Mouse (Mus musculus): ENCODE measurements at regions not wholly inside any gene's neighbourhood (a gene's known extent, or its start where the extent isn't known, plus 50 kb on each side); places are given as distances from the start of the nearest gene placed in this dataset.

DNA sequence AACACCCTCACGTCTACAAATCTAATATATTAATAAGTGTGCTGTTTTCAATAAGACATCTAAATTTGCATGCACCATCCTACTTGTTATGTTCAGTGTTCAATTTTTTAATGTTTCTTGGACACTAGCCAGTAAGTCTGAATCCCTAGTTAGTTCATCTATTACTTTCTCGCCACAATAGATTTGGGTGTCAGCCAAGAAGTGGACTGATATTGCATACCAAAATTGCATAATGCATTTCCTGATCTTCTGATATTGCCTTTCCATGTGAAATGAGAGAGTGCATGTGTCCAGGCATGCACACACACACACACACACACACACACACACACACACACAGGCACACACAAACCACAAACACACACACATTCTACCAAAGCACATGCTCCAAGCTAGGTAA lies 874.9 kb downstream of the 5730522E02Rik start:
- no peak for DNase-seq (ENCODE audit: low read depth)

DNA sequence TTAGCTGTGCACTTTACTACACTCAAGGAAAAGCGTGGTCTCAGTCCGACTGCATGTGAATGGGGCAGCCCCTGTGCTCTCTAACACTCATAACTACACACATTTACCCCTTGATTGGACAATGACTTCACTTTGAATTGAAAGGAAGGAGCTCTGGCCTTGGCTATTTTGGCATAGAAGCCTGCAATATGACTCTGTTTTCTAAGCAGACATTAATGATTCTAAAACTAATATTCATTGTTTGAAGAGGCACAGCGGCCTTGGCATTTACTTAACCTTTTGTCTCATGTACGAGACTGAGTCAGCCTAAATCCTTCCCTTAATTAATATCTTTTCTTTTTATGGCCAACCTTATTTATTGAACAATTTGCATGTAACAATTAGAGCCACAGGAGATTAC lies 879.9 kb downstream of the 5730522E02Rik start:
- no peak for DNase-seq (ENCODE audit: low read depth)

DNA sequence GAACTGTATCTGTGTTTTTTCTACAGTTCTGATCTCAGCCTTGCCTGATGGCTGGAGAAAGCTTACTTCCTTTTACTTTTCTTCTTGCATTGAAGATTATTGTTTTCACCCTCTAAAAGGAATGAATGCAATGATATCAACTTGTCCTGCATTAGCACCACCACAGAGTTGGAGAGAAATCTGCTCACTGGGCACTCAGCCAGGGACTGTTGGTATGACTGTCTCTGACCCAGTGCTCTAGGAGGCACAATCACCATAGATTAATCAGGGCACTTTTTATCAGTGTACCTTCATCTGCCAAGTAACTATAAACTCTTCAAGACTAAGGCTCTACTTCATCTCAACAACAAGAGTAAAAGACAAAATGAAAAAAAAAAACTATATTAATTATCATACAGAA lies 888.1 kb downstream of the 5730522E02Rik start:
- DNase-seq (ENCODE audit: low read depth), result no peak

DNA sequence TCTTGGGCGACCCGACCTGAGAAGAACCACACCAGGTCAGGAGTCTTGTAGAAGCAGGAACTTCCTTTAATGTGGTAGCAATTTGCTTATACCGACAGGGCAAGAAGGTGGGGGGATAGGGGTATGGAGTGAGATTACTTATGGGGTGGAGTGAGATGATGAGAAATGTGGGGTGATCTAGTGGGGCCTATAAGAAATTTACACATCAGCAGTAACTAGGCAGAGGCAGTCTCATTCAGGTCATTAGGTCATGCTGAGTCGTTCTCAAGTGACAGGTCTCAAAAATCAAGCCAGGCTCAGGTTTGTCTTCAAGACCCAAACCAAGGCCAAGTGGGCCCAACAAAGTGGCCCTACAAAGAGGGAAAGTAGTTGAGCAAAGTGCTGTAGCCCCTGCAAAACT lies 889.1 kb downstream of the 5730522E02Rik start:
- DNase-seq (ENCODE audit: low read depth), result no peak

DNA sequence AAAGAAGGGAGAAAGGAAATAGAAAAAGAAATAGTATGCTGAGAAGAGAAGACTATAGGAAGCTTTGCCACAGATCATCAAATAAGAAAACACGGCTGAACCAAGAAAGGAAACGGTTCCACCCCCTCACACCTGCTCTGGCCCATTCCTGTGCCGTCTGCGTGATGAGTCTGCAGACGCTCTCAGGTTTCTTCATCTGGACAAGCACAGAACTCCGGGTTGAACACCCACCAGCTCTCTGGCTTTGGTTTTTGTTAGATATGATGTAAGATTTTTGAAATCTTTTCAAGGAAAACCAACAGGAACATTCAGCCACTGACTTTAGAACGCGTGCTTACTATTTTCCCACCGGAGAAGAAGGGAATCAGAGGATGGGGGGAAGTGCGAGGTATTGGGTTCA lies 895.9 kb downstream of the 5730522E02Rik start:
- DNase-seq (ENCODE audit: low read depth), result no peak

DNA sequence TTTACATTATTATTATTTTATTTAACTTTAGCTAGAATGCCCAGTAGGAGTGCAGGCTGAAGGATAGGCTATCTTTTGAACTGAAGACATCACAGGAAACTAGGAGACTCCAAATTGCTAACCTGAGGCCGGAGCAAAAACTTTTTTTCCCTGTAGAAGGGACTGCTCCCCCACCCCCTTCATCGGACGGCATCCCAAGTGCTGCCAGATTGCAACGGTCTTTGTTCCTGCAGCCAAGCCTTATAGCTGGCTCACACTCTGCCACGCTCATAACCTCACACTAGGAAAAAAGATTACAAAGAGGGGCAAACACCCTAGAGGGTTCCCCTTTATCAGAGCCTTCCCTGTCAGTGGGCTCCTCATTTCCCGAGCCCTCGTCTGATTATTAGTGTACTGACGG lies 896.7 kb downstream of the 5730522E02Rik start:
- DNase-seq (ENCODE audit: low read depth), result no peak

DNA sequence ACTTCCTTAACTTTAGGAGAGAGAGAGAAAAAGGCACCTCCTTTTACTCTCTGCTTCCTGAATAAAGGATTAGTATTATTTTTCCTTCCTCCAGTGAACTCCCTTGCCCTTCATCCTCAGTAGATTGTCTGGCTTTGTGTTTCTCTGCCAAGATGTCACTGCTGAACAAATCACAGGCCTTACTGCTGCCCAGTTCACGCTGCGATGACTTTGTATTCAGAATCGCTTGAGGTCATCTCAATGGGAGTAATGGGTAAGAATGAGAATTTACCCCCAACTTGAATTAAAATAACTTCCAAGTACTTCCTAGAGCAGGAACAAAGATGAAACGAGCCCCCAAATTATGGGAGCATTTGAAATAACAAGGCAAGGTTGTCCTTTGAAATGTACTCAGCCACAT lies 897.3 kb downstream of the 5730522E02Rik start:
- no peak for DNase-seq (ENCODE audit: low read depth)

DNA sequence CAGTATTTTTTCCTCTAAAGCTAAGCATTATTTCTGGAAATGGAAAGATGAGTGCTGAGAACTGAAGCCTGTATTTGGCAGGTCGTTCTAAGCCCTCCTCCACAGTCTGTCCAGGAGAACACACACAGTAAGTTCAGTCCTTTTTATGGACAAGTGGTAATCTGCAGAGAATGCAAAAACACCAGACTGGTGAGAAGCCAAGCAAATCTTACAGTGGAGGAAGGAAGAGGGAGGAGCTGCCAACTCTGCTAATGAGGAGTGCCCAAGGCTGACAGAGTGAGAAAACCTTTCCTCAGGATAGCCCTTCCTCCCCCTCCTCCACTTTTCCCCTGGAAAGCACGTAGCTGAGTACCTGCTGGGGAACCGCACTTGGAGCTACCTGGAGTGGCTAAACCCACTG lies 899.8 kb downstream of the 5730522E02Rik start:
- DNase-seq (ENCODE audit: low read depth), result no peak

DNA sequence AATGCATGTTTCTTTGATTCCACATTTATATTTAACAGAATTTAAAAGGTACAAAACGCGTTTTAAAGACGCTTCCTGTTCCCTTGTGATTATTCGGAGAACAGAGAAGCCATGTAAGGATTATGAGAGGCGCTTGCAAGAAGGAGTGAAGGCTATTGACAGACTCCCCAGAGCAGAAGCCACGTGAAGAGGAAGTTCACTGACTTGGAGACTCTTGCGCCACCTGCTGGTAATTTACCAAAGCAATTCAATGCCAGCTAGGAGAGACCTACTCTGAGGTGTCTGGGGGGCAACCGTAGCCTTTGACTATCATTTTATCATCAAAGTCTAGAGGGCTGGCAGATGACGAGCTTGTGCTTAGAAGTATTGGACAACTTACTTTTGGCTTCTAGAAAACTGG lies 909.4 kb downstream of the 5730522E02Rik start:
- DNase-seq (ENCODE audit: low read depth), result peak; percentile 66

DNA sequence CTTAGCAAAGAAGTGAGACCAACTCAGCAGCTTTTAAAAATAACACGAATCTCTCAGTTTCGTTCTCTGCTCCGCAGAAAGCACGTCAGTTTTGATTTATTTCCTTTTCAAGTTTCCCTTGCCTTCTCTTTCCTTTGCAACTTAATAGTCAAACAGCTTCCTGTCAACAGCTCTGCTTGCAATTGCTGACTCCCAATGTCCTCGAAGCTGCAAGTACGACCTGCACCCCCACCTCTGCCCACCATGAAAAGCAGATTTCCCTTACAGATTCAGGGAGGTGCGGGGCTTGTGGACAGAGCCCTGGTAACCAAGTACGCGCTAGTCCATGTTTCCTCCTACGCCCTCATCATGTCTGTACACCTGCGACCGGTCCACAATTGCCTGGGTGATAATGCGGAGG lies 922.2 kb downstream of the 5730522E02Rik start:
- DNase-seq (ENCODE audit: low read depth), result no peak

DNA sequence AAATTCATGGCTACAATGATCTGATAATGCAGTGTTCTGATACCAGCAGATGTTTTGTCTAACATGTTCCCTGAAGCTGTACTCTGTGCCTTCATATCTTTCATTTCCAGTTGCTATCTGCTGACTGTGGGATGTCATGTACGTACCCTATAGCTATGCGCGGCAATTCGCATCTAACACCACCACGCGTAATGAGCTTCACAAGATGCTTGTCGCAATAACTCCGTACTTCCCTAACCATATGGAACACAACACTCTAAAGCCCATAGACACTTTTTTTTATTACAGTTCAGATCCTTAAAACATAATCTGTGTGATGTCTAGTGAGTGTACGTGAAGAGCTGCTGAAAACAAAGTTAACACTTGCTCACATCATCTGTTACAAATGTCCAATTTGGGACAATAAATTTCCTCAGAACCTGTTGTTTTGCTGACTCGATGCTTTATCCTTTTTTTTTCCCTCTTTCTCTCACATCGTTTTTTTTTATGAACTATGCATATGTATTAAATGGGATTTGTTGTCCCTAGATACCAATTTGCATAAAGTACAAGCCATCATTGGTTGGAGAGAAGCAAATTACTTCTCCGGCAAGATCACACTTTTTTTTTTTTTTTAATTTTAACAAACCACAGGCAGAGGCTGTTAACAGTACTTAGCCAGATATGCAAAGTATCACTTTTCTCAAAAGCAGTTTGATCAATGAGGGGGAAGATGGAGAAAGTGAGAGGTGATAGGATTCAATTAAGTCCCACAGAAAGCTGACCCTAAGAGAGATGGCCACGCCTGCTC lies 922.9 kb downstream of the 5730522E02Rik start:
- no peak for DNase-seq (ENCODE audit: low read depth)

DNA sequence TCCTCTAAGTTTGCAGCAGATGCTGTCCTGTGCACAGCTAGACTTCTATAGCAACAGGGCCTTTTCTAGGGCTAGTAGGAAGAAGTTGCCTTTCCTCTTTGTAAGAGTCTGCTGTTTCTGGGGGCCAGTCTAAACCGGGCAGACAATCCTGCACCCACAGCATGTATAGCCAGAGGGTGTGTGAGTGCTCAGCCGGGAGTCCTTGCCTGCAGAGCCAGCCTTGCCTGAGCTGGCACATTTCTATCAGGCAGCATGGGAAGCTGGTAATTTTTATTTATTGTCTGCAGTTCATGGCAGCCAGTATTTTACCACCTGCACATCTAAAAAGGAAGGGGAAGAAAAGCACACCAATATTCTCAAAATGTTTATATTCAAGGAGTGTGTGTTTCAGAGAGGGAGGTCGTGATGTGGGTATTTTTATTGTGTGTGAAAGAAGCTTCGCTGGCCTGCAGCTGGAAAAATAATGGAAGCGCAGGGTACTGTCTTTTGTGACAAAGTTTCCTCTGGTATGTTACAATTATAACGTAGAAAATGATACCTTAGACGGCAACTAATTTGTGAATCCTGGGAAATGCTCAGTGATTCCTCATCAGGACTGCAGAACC lies 940.5 kb downstream of the 5730522E02Rik start:
- DNase-seq (ENCODE audit: low read depth), result no peak

DNA sequence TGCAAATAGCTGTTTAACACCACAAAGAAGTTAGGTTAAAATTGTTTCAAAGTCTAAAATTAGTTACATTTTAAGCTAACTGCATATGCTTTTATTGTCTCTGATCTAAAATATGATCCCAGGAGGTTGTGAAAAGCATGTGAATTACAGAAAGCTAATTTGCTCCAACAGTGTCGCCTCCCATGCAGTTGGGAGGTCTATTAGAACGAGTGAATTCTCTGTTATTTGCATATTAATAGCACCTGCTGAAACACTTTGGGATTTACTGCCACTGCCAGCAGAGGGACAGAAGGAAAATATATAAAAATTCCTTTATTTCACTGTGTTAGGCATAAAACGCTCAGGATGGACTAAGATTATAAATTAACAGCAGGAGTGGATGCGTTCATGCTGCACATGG lies 947.7 kb downstream of the 5730522E02Rik start:
- no peak for DNase-seq (ENCODE audit: low read depth)

DNA sequence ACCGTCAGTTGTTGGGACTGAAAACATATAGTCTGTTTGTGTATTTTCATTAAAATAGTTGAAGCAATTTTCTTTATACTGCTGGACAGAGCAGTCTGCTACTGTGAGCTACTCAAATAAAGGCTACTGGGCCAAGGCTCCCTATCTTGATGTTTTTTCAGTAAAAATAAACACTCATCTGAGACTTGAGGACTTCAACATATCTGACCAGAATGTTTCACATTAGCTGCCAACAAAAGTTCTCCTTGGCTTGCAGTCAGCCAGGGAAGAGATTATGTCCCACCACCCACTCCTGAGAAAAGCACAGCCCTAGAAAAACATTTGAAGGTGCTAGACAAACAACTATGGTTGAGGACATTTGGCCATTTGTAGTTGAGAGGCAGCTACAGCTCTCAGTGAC lies 950.9 kb downstream of the 5730522E02Rik start:
- DNase-seq (ENCODE audit: low read depth), result no peak

DNA sequence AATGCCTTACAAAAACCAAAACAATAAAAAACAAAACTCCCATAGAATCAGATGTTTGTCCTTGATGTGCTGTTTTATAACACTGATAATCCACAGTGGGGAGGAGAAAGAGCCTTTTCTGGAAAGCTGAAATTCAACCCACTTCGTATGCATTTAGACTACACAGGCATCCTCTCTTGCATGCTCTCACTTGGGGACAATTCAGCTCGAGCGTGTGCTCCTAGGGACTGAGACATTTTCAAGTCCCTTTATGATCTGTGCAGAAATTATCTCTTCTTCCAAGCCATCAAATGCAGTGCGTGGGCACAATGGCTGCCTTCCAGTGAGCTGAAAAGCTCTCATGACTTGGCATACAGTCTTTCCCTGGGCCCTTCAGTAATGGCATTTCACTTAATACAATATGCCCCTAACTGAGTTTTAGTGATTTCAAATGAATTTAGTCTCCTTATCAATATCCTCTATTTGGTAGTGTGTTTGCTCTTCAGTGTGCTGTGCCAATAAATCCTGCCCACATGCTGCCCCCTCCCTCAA lies 977.1 kb downstream of the 5730522E02Rik start:
- no peak for DNase-seq (ENCODE audit: low read depth)
